Mouse (Mus musculus): Measurements from ENCODE around the gene Oxsm. TPM values are rescaled to one million over a fixed set of nuclear protein-coding genes. Genes with fewer than 3 reads are reported as not detected.

Oxsm gene
- polyA plus RNA-seq, 1 experiment from 2014 or later: 14.8 TPM

GRCm38 (mm10) chr14:16200969-16201638 is 48.5 kb downstream of the Oxsm start:
- no peak for TF ChIP-seq CTCF (IDR thresholded peaks at IDR 0.05)
- no peak for DNase-seq (ENCODE audit: low read depth, low spot score)
- no peaks in the 10 kb centered on the region for H3K27me3 ChIP-seq
- ATAC-seq: peak; percentile 54
- CTCF ChIA-PET: no interaction called here
- in situ Hi-C loops (cut with MboI; ENCODE audit: low pct_unique_long_range_greater_than_20kb): loop anchor here (25.0 kb wide), 1 partner anchor 1339 kb away; no protein-coding TSS in a partner anchor
- POLR2A ChIA-PET: no interaction called here

GRCm38 (mm10) chr14:16200220-16200912 is 49.2 kb downstream of the Oxsm start:
- TF ChIP-seq CTCF (IDR thresholded peaks at IDR 0.05): no peak
- ChIA-PET POLR2A (no interaction called here), CTCF (no interaction called here)
- H3K27me3 ChIP-seq: no peaks in the 10 kb centered on the region
- in situ Hi-C loops (cut with MboI; ENCODE audit: low pct_unique_long_range_greater_than_20kb): loop anchor here (25.0 kb wide), 1 partner anchor 1338 kb away; no protein-coding TSS in a partner anchor
- peak; percentile 12 for ATAC-seq
- DNase-seq (ENCODE audit: low read depth, low spot score): no peak

- in situ Hi-C loops (cut with MboI; ENCODE audit: low pct_unique_long_range_greater_than_20kb): no loop called here
- ChIA-PET POLR2A (no interaction called here), CTCF (no interaction called here)
- DNase-seq (ENCODE audit: low read depth, low spot score) (no peak), ATAC-seq (no peak)
- TF ChIP-seq CTCF (IDR thresholded peaks at IDR 0.05): peak; percentile 15
- no peaks in the 10 kb centered on the region for H3K27me3 ChIP-seq
Observed at GRCm38 (mm10) chr14:16196518-16196917, 53.1 kb downstream of the Oxsm start.

- no peak for DNase-seq (ENCODE audit: low read depth, low spot score)
- POLR2A ChIA-PET: no interaction called here
- no peak for TF ChIP-seq CTCF (IDR thresholded peaks at IDR 0.05)
- in situ Hi-C loops (cut with MboI; ENCODE audit: low pct_unique_long_range_greater_than_20kb): no loop called here
- no peak for ATAC-seq
- H3K27me3 ChIP-seq: peaks cover 4% of the 10 kb centered on the region
- CTCF ChIA-PET: no interaction called here
Observed at GRCm38 (mm10) chr14:16195486-16195885, 54.1 kb downstream of the Oxsm start.

GRCm38 (mm10) chr14:16194125-16194524 is 55.5 kb downstream of the Oxsm start:
- in situ Hi-C loops (cut with MboI; ENCODE audit: low pct_unique_long_range_greater_than_20kb): no loop called here
- ChIA-PET CTCF (no interaction called here), POLR2A (no interaction called here)
- no peak for DNase-seq (ENCODE audit: low read depth, low spot score)
- peaks cover 5% of the 10 kb centered on the region for H3K27me3 ChIP-seq
- ATAC-seq: no peak
- TF ChIP-seq CTCF (IDR thresholded peaks at IDR 0.05): no peak

- in situ Hi-C loops (cut with MboI; ENCODE audit: low pct_unique_long_range_greater_than_20kb): no loop called here
- H3K27me3 ChIP-seq: peaks cover 9% of the 10 kb centered on the region
- ChIA-PET CTCF (no interaction called here), POLR2A (no interaction called here)
- ATAC-seq: no peak
- no peak for TF ChIP-seq CTCF (IDR thresholded peaks at IDR 0.05)
- DNase-seq (ENCODE audit: low read depth, low spot score): no peak
Observed at GRCm38 (mm10) chr14:16189142-16189541, 60.5 kb downstream of the Oxsm start.

Other genes starting within 250 kb of the Oxsm start
- 29.6 TPM for gene Ngly1, start 528 bp downstream of the Oxsm start, polyA plus RNA-seq (2021)
- 99.5 TPM for gene Top2b, start 115.4 kb upstream of the Oxsm start, polyA plus RNA-seq (2021)

Measured in Patski (cell line).